Mouse (Mus musculus) E14TG2a.4 (cell line): ENCODE data around the gene Dennd6b.

Source experiments
- CTCF ChIP-seq: conservative IDR thresholded peaks from 2 replicates; pipeline ENCODE4 v1.5.1; 2014; ENCODE audit warnings: low read length
- NANOG ChIP-seq: IDR thresholded peaks from 2 replicates; pipeline ENCODE4 v1.6.1; 2014; ENCODE audit warnings: borderline replicate concordance, low read length, mixed read lengths
- POU5F1 ChIP-seq: IDR thresholded peaks from 2 replicates; pipeline ENCODE4 v1.6.1; 2014; ENCODE audit warnings: low read length, borderline replicate concordance

DNA sequence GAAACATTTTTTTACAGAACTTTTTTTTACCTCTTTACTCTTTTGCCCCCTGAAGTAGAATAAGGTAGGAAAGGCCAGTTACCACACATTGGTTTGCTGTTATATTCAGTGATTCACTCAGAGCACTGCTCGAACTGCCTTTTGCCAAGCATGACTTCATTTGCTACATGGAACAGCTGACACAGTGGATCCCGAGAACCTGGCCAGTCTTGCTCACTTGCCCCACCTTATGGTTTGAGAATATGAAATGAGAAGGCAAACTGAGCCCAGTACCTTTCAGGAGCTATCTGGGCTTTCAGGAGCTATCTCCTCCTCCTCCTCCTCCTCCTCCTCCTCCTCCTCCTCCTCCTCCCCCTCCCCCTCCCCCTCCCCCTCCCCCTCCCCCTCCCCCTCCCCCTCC lies 37.3 kb upstream of the Dennd6b start:
- TF ChIP-seq CTCF (no peak), POU5F1 (no peak), NANOG (no peak)
